Mouse (Mus musculus) frontal cortex, postnatal 14 days (tissue): ENCODE results near the gene Mtr.
"Not testable (repeated sequence)": the region's sequence is repeated elsewhere in the genome, so short reads cannot be mapped to it uniquely, and the experiment has no call there.

Experiments
- DNase-seq, 2 experiments: peaks; one replicate each; pipeline ENCODE4 v3.0.0; 2022; ENCODE audit warnings: low spot score in 2 of 2

Gene Mtr

DNA sequence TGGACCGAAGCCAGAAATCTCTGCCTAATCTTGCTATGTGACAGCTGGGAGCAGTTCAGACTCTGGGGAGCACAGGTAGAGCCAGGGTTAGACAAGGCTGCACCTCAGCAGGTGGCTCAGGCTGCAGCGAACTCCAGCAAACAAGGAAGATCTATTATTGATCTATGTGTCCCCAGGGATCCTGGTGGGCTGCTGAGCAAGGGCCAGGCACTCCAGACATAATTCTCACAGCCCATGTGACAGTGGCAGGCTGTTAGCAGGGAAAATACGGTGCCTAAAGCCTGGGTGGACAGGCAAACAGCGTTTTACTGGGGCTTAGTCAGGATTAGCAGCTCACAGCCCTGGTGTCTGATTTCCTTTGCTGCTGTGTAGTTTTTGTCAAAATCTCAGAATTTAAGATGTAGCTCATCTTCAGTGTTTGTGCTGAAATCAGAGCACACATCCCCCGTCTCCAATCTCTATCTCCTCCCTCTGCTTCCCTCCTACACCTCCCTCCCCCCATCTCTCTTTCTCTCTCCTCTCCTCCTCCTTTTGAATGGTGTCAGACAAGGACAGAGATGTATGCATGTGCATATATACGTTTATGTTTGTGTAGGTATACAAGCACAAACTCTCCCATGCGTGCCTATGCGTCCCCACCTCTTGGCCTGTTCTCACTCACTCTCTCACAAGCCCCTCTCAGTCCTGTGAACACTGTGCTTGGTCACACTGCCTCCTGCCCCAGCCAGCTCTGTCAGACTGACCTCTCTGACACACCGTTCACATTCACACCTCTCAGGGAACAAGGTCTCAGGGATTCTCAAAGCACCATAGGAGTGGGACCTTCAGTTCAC is 98.4 kb downstream of the Mtr start:
- no peak for DNase-seq

DNA sequence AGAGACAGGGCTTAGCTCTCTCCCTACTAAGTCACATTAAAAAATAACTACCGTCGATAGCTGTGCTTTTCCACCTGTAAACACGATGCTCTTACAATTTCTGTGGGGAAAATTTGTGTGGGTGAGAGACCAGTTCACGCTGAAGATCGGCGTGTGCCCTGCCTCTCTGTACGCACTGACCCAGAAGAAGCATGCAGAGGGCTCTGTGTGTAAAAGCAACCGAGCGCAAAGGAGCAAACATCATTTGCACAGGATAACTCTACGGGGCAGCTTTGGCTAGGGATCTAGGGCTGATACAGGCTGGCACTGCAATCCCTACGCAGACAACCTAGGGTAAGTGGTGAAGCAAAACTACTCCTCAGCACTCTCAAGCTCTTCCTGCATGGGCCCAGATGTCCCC is 104.0 kb downstream of the Mtr start:
- no peak for DNase-seq

- no peak for DNase-seq
Observed at GRCm38 (mm10) chr13:12146918-12147507, 110.9 kb downstream of the Mtr start.

- DNase-seq: no peak
Observed at GRCm38 (mm10) chr13:12146402-12146801, 111.5 kb downstream of the Mtr start.

DNA sequence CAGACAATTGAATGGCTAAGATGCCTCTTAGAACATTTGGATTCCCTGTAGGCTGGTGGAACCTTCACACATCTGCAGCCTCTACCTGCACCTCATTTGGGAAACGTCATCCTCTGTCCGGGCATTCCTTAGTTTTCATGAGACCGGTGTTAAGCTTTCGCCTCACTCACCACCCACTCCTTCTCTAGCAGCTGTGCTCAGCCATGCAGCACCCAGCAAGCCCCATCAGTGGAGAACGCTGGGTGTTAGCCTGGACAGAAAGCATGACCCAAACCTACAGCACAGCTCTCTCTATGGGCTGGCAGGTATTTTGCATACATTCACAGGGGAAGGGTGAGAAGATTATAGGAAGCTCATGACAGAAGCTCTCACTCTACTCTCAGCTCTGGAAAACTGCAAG is 114.6 kb downstream of the Mtr start:
- no peak for DNase-seq

- DNase-seq: not testable (repeated sequence)
Observed at GRCm38 (mm10) chr13:12136461-12136860, 121.5 kb downstream of the Mtr start.

DNA sequence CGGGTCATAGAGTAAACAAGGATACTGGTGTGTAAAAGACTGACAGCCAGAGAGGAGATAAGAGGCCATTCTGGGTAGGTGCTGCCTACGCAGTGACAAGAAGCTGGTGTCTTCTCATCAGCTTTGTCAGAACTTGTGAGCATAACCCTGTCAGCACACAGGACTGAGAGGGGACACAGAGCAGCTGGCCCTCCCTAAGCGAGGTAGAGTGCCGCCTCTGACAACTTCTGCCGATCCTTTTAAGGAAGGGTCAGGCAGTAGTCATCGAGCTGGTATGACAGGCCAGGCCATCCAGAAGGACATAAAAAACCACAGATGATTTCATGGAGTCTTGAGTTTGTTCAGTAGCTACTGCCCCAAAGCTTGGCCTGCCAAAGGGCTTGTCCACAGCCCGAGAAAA is 124.4 kb downstream of the Mtr start:
- DNase-seq: no peak
